Mouse (Mus musculus) spleen, adult 18-20 months (tissue): ENCODE results near the gene Foxl1.

ENCODE experiments used
- DNase-seq, 2 experiments: peaks; one replicate each; pipeline ENCODE4 v3.0.0; 2022; ENCODE audit warnings: mixed read lengths in 2 of 2

Gene Foxl1

GRCm38 (mm10) chr8:121093496-121093895 lies 34.2 kb upstream of the Foxl1 start:
- no peak for DNase-seq

GRCm38 (mm10) chr8:121104049-121104818 lies 23.5 kb upstream of the Foxl1 start:
- peak; percentile 41 to 75 for DNase-seq

GRCm38 (mm10) chr8:121107668-121108656 lies 19.8 kb upstream of the Foxl1 start, which contains the start of gene Mthfsd:
Gene Mthfsd (minus strand): TSS chr8:121108392.
- peak; percentile 98 to 99 for DNase-seq

GRCm38 (mm10) chr8:121108657-121109056 lies 19.1 kb upstream of the Foxl1 start:
- no peak for DNase-seq

- DNase-seq, result peak in 1 of 2 experiments; percentile 55
These were observed 16.4 kb upstream of the Foxl1 start for GRCm38 (mm10) chr8:121111145-121111907.

GRCm38 (mm10) chr8:121113261-121113660 lies 14.5 kb upstream of the Foxl1 start:
- DNase-seq, result peak; percentile 88 to 96

- DNase-seq, result no peak
These were observed 12.6 kb upstream of the Foxl1 start for GRCm38 (mm10) chr8:121115136-121115535.

- DNase-seq, result peak; percentile 58 to 65
These were observed 11.8 kb upstream of the Foxl1 start, which contains the start of gene Foxc2 for GRCm38 (mm10) chr8:121115948-121116347. Gene Foxc2 (plus strand): TSS chr8:121116171.

GRCm38 (mm10) chr8:121116591-121117185 lies 11.1 kb upstream of the Foxl1 start:
- no peak for DNase-seq

- no peak for DNase-seq
These were observed 10.5 kb upstream of the Foxl1 start for GRCm38 (mm10) chr8:121117186-121117651.

- DNase-seq, result no peak
These were observed 9.8 kb upstream of the Foxl1 start for GRCm38 (mm10) chr8:121117906-121118305.

- DNase-seq, result no peak
These were observed 8.9 kb upstream of the Foxl1 start for GRCm38 (mm10) chr8:121118634-121119420.

GRCm38 (mm10) chr8:121119635-121120455 lies 7.9 kb upstream of the Foxl1 start:
- no peak for DNase-seq

- no peak for DNase-seq
These were observed 7.0 kb upstream of the Foxl1 start for GRCm38 (mm10) chr8:121120456-121121419.

GRCm38 (mm10) chr8:121121704-121122103 lies 6.0 kb upstream of the Foxl1 start:
- DNase-seq, result no peak

- no peak for DNase-seq
These were observed 5.4 kb upstream of the Foxl1 start for GRCm38 (mm10) chr8:121122368-121122767.

- DNase-seq, result no peak
These were observed 4.6 kb upstream of the Foxl1 start for GRCm38 (mm10) chr8:121123113-121123512.

GRCm38 (mm10) chr8:121124547-121125239 lies 3.0 kb upstream of the Foxl1 start:
- DNase-seq, result no peak
